Mouse (Mus musculus): ENCODE results near the gene Slc22a1.

Slc22a1 gene

DNA sequence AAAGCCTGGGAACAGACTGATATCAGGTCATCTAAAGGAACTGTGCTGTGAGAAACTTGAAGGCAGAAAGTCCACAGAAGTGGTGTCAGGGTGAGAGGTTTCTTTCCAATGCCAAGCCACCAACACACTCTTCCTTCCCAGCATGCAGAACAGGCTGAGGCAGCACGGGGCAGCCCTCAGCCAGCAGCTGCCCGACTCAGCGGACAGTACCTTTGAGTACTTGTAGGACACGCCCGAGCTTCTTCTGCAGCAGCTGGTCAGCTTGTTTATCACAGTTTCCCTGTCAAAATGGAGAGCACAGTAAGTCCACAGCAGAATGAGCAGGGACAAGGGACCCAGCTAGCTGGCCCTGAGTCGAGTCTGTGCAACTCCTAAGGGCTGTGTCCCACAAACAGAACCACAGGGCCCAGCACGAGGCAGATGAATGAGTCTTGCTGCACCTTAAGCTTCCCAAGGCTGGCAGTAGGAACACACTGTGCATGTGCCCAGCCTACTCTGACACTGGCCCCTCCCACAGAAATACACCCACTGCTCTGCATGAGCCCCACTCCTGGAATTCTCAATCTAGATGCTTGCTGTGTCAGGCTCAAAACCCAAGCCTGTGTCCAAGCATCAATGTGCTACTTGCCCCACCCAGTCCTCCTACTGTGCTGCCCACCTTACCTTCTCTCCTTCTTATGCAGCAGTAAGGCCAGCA, 9.4 kb upstream of the Slc22a1 start:
- in situ Hi-C loops (cut with MseI, MboI) = loop anchor here in 1 of 2 experiments (25.0 kb wide), 1 partner anchor 127 kb away; no protein-coding TSS in a partner anchor

DNA sequence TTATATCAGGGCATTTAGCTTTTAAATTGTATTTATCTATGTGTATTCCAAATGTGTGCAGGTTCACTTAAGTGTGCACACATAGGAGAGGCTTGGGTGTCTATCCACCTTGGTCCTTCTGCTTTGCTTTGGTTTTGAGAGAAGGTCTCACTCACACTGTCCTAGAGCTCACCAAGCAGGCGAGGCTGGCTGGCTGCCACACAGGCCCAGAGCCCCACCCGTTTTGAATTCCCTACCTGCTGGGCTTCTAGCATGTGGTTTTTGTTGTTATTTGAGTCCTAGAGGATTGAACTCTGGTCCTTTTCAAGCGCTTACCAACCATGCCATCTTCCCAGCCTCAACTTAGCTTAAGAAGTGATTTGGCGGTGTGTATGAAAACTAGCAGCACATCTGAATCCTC, 8.8 kb upstream of the Slc22a1 start:
- in situ Hi-C loops (cut with MseI, MboI) = loop anchor here in 1 of 2 experiments (25.0 kb wide), 1 partner anchor 128 kb away; no protein-coding TSS in a partner anchor

DNA sequence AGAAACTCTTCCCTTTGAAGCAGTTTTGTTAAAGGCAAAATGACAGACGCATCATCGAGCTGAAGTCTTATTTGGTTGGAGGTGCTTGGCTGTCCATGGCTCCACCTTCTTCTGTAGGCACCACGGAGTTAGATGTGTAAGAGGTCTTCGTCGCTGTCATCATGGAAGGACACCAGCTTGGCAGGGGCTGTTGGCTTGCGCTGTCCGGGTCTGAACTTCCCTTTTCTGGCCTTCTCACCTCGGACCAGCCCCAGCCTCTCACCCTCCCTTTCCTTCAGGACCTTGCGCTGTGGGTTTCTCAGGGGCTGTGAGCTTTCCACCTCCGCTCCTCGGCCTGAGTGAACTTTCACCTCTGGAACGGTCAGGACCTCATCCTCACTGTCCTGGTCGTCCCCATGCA, 8.0 kb upstream of the Slc22a1 start:
- in situ Hi-C loops (cut with MseI, MboI) = loop anchor here in 1 of 2 experiments (25.0 kb wide), 1 partner anchor 129 kb away; no protein-coding TSS in a partner anchor

DNA sequence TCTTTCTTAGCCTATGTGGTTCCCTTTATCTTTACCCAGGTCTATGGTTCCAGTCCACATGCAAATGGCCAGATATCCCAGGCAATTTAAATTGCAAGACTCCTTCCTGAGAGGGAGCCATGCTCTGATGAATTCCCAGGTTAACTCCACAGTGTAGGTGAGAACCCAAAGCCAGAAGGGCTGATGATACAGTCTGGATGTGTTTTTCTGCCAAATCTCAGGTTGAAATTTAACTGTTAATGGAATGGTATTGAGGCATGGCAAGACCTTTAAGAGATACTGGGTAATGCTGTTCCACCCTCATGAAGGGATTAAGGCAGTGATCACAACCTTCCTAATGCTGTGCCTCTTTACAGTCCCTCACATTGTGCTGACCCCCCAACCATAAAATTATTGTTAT, 2.6 kb upstream of the Slc22a1 start:
- in situ Hi-C loops (cut with MseI, MboI) = loop anchor here in 1 of 2 experiments (25.0 kb wide), 1 partner anchor 134 kb away; no protein-coding TSS in a partner anchor

DNA sequence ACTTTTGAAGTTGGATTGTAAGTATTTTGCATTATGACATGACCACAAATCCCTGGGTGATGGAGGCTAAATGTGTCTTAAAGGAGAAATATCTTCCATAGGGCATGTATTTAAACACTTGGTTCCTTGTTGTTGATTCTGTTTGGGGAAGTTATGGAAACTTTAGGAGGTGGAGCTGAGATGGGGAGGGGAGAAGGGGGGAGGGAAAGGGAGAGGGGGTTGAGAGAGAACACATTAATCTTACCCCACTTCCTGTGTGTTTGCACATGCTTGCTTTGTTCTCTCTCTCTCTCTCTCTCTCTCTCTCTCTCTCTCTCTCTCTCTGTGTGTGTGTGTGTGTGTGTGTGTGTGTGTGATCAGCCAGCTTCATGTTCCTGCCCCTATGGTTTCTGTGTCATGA, 1.5 kb upstream of the Slc22a1 start:
- in situ Hi-C loops (cut with MseI, MboI) = loop anchor here in 1 of 2 experiments (25.0 kb wide), 1 partner anchor 135 kb away; no protein-coding TSS in a partner anchor

DNA sequence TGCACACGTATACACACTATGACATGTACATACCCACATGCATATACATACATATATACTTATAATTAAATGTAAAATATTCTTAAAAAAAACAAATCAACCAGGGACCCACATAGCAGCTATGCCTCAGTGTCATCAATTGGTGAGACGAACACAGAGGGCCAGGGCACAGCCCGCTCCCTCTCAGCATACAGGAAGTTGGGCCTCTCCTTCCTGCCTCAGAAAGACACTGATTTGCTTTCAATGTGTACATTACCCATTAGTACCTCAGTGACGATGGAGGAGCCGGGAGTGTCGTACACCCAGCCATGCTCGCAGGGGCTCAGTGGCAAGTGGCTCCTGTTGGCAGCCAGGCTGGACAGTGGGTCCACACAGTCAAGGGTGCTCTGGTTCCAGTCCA, 649 bp downstream of the Slc22a1 start:
- in situ Hi-C loops (cut with MseI, MboI) = loop anchor here in 1 of 2 experiments (25.0 kb wide), 1 partner anchor 137 kb away; no protein-coding TSS in a partner anchor

DNA sequence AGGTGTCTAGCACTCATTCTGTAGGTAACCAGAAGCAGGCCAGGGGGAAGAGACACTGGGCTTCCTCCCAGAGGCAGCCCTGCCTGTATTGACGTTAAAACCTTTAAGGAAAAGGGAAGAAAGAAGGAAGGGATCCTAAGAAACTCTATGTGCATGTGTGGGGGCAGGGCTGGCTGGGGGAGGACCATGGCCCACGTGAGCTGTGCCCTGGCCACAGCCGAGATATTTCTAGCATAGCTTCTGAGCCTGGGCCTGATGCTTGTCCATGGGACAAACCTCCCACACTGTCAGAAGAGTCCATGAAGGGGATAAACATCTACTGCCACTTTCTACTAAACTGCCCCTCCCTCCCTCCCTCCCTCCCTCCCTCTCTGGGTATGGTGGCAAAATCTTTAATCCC, 1.8 kb downstream of the Slc22a1 start:
- in situ Hi-C loops (cut with MseI, MboI) = no loop called here

DNA sequence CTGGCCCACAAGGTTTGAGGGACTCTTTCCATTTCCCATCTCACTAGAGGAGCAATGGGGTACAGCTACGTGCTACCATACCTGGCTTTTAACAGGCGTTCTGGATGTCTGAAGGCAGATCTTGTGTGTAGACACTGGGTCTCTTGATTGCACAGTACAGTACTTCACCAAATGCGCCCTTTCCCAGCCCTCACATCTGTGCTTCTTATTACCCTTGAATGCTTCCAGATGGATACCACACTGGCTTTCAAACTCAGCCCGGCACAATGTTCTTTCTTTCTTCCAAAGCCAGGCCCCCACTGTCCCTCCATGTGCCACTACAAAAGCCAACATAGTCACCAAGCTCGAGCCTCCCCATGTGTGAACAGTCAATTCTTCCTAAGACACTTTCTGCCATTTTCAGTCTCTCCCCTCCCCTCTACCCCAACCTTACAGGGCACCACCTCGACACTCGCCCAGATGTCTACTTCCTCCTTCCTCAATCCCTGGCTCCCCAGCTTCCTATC, 3.3 kb downstream of the Slc22a1 start:
- in situ Hi-C loops (cut with MseI, MboI) = no loop called here

DNA sequence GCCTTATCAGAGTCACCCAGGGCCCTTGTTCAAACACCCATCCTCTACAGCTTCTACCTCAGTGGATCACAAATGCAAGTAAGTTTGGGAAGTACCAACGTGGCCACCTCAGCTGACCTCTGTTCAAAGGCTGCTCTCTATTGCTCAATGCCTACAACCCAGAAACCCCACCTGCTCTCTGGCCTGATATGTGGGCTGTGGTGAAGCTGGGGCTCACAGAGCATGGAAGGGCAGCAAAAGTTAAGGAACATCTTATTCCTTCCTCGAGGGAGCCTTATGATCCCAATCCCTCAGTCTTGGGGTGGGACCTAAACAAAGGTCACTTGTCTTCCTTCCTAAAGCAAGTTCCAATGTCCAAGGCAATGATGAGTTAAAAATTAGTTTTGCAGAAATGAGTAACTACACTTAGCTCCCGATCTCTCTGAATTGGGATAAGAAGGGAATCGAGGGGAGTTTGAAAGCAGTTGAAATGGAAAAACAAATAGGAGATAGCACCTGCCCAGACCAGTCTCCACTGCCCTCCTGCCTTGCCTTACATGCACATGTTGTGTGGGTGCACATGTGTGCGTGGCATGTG, 4.5 kb downstream of the Slc22a1 start:
- in situ Hi-C loops (cut with MseI, MboI) = no loop called here

DNA sequence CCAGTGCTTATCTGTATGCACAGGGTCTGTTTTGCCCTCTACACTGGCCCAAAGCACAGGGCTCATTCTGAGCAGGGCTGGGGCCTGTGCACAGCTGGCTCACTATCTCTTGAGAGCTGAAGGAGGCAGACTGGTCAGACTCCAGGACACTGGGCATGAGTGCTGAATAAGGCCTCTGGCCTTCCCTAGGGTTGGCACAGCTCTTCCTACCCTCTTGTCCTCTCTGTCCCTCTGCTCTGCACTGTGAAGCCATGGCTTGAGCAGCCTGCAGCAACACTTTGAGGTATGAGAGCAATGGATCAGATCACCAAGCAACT, 6.3 kb downstream of the Slc22a1 start:
- in situ Hi-C loops (cut with MseI, MboI) = loop anchor here in 1 of 2 experiments (10.0 kb wide), 1 partner anchor 255 kb away; no protein-coding TSS in a partner anchor

DNA sequence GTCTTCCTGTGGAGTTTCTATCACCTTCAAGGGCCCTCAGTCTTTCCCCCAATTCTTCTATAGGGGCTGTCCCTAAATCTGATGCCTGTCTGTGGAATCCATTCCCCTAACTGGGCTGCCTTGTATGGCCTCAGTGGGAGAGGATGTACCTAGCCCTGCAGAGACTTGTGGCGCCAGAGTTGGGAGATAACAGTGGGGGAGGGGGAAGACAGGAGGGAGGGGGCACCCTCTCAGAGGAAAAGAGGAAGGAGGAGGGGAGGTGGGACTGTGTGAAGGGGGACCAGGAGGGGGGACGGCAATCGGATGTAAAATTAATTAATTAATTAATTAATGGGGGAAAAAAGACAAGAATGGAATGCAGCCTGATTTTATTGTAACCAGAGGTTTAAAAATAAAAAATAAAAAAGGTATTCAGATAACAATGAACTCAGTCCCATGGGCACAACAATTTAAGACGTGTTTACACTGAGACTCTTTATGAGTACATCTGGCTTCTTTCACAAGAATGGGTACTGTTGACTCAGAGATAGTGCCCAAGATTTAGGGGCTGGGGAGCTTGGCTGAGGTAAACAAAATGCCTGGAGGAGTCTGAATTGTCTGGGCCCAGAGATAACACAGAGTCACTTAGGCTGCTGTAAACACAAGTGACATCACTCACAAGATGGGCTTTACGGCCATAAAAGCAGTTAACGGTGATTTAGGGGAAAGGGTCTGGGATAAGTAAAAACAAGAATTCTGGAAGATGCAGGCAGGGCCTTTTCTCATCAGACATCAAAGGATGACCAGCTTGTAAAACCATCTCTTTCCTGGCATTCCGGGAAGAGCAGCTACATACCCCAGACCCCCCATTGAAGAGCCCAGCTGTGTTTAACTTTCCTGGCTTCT, 6.9 kb downstream of the Slc22a1 start:
- in situ Hi-C loops (cut with MseI, MboI) = loop anchor here in 1 of 2 experiments (10.0 kb wide), 1 partner anchor 254 kb away; no protein-coding TSS in a partner anchor

DNA sequence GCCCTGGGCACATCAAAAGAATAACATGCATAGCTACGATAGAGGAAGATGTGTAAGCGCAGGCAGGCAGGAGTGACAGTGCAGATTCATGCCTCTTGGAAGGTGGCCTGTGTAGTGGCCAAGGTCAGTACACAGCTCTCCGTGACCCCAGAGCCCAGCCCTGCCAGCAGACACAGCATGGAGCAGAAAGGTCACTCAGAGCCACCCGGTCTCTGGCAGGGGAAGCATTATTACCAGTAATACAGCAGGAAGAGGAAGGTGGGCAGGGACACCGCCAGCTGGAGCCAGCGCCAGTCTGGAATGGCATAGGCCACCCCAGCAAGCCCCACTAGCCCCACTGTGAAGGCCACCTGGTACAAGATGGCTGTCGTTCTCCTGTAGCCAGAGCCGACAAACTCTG, 11.5 kb downstream of the Slc22a1 start:
- in situ Hi-C loops (cut with MseI, MboI) = loop anchor here in 1 of 2 experiments (5.0 to 10.0 kb wide), 2 partner anchors 127 to 249 kb away; no protein-coding TSS in a partner anchor

DNA sequence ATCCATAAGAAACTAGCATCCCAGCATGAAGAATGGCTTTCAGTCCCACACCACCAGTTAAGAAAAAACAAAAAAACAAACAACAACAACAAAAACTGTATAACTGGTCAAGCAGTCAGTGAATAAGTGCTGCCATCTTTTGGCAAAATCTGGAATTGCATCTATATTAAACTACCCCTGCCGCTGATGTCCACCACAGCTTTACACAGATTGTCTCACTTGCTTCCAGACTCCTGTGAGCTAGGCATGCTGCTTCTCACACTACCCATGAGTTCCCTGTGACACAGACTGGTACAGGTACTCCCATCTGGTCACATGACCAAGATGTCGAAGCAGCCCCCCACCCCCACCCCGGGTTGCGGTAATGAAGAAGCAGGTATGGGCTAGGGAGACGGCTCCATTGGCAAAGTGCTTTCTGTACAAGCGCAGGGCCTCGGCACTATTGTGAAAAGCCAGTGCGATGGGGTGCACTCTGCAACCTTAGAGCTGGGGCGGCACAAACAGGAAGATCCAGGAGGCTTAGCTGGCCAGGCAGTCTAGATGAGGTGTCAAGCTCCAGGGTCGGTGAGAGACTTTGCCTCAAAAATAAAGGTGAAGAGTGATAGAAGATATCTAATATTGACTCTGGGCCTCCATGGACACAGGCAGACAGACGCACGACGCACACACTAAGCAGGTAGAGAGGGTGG, 14.9 kb downstream of the Slc22a1 start:
- in situ Hi-C loops (cut with MseI, MboI) = loop anchor here in 1 of 2 experiments (5.0 to 10.0 kb wide), 2 partner anchors 123 to 246 kb away; no protein-coding TSS in a partner anchor

DNA sequence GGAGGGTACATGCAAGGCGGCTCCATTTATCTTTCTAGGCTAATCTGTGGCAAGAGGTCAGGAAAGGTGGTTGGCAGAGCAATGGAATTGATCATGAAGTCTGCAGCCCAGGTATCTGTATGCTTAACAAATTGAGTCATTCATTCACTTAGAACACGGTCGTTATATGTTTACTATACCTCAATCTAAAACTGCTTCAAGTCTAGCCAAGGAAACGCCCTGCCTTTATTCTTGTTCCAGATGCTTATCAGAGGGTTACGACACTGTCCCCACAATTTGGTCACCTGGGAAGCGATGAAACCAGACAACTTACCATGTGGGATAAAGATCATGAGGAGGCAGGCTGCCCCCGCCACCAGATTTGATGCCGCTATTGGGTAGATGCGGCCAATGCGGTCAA, 16.4 kb downstream of the Slc22a1 start:
- in situ Hi-C loops (cut with MseI, MboI) = no loop called here

DNA sequence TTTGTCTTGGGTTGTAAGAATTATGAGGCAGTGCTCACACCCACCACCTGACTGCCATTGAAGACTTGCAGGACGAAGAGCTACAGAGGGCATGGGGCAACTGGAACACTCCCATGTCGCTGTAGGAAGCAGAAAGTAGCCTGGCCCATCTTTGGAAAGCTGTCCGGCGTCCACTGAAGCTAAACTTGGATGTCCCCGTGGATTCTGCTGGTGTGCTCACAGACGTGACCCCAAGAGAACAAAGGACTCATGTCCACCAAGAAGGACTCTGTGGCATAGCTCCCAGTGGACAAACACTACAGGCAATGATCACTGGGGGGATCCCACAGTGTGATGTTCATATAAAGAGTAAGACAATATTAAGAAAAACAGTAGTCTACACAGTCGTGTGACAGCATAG, 16.8 kb downstream of the Slc22a1 start:
- in situ Hi-C loops (cut with MseI, MboI) = no loop called here

DNA sequence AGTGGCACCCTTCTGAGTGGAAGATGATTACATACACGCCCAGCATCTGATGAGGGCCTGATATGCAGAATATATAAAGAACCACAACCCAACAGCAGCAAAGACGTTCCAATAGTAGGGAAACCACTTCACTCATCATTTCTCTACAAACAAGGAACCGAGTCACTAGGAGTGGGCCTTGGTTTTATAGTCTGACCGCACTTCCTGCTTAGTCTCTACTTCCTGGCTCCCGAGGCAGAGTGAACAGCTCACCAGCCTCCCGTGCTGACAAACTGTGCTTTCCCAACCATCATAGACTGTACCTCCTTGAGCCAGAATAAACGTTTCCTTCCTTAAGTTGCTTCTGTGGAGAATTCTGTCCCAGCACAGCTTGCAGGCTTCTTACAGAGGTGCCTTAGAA, 19.8 kb downstream of the Slc22a1 start:
- in situ Hi-C loops (cut with MseI, MboI) = no loop called here

DNA sequence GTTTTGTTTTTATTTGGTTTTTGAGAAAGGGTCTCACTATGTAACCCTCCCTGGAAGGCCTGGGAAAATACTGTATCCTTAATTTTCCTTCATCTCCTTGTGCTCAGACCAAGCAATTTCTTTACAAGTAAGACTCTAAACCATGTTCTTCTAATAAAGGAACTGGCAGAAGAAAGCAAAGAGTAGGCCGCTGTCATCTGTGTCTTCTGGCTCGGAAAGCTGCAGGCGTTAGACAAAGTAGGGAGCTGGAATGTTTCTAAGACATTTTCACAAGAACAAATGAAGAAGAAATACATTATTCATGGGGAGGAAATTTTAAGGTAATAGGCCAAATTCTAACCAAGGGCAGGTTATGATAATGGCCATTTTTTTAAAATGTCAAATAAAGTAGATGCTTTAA, 21.6 kb downstream of the Slc22a1 start:
- in situ Hi-C loops (cut with MseI, MboI) = loop anchor here in 1 of 2 experiments (5.0 kb wide), 1 partner anchor 237 kb away; no protein-coding TSS in a partner anchor

DNA sequence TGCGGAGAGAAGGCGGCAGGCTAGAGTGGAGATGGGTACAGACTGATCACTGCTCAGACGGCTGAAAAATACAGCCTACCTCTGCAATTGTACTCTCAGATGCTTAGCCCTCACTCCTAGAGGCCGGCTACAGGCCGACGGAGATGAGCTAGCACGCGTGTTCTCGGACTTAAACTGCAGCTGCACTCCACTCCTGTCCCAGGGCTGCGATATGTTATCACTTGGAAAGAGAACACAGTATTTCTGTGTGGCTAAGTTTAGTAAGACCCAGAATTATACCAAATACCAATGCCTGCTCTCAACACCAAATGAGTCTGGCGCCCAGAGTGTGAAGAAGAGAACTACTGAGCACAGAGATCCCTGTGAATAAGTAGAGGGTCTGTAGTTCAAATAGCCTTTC, 23.0 kb downstream of the Slc22a1 start:
- in situ Hi-C loops (cut with MseI, MboI) = loop anchor here in 1 of 2 experiments (5.0 kb wide), 1 partner anchor 235 kb away; no protein-coding TSS in a partner anchor

DNA sequence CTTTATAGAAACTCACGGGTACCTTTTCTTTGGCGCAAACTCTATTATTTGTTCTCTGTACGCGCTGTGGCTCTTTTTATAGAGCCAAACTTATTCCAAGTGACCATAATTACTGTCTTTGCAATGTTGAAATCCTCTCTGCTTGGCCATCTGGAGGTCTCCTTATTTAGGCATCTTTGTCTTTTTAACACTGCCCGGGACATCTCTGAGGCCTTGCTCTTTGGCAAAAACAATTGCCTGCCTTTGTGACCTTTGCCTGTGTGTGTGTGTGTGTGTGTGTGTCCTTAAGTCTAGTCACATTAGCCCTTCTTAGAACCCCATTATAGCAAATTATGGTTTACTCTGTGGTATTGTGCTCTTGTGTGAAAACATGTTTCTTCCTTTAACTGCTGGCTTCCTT, 30.2 kb downstream of the Slc22a1 start:
- in situ Hi-C loops (cut with MseI, MboI) = no loop called here

DNA sequence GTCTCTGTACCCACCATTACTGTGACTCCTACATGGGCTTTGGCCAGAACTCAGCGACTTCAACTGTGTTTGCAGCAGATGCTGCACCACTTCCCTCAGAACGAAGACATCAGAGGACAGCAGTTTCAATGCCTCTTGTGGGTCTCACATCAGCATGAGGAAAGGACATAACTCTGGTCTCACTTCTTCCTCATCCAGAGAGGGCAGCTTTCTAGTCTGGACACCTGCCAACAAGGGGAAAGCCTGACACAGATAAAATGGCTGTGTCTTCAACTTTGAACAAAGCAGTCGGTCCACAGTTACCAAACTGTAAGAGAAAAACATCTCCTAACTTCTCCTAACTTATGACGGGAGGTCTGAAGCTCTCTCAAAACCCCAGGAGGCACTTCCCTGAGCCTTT, 34.5 kb downstream of the Slc22a1 start:
- in situ Hi-C loops (cut with MseI, MboI) = no loop called here

DNA sequence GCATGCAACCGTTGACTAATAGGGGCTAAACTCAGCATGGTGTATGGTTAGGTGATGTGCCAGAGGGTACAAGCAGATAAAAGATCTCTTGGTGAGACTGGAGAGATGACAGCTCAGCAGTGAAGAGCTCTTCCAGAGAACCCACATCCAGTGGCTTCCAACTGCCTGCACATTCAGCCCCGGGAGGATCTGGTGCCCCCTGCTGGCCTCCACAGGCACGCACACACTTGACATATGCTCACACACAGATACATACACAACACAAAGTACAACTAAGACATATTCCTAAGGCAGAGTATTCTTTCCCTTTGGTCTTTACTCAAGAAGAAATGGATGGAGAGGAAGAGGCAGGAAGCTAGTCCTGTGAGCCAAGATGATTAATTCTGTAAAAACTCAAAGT, 36.0 kb downstream of the Slc22a1 start:
- in situ Hi-C loops (cut with MseI, MboI) = no loop called here
